Mouse (Mus musculus) ovary, postnatal 36 days (tissue): ENCODE data around the gene Mtus2.

Source experiments
- DNase-seq: peaks from one replicate; pipeline ENCODE4 v3.0.0; 2022; ENCODE audit warnings: low spot score, mixed read lengths

The Mtus2 gene

GRCm38 (mm10) chr5:148181901-148182300 lies 224.8 kb downstream of the Mtus2 start:
- DNase-seq, result no peak

- no peak for DNase-seq
Measured at GRCm38 (mm10) chr5:148185898-148186297, 228.8 kb downstream of the Mtus2 start.

GRCm38 (mm10) chr5:148191416-148191815 lies 234.3 kb downstream of the Mtus2 start:
- no peak for DNase-seq

GRCm38 (mm10) chr5:148211831-148212230 lies 254.7 kb downstream of the Mtus2 start:
- DNase-seq, result no peak

GRCm38 (mm10) chr5:148216786-148217185 lies 259.7 kb downstream of the Mtus2 start:
- DNase-seq, result no peak

- DNase-seq, result no peak
Measured at GRCm38 (mm10) chr5:148222898-148223297, 265.8 kb downstream of the Mtus2 start.

- no peak for DNase-seq
Measured at GRCm38 (mm10) chr5:148224004-148224403, 266.9 kb downstream of the Mtus2 start.

GRCm38 (mm10) chr5:148233714-148234113 lies 276.6 kb downstream of the Mtus2 start:
- DNase-seq, result no peak

GRCm38 (mm10) chr5:148236616-148237015 lies 279.5 kb downstream of the Mtus2 start:
- DNase-seq, result no peak

- no peak for DNase-seq
Measured at GRCm38 (mm10) chr5:148239067-148239466, 281.9 kb downstream of the Mtus2 start.

GRCm38 (mm10) chr5:148239757-148240156 lies 282.6 kb downstream of the Mtus2 start:
- DNase-seq, result no peak

- peak; percentile 53 for DNase-seq
Measured at GRCm38 (mm10) chr5:148241932-148242331, 284.8 kb downstream of the Mtus2 start.

GRCm38 (mm10) chr5:148244471-148244870 lies 287.4 kb downstream of the Mtus2 start:
- DNase-seq, result no peak

- DNase-seq, result no peak
Measured at GRCm38 (mm10) chr5:148245386-148245785, 288.3 kb downstream of the Mtus2 start.

GRCm38 (mm10) chr5:148248236-148248635 lies 291.1 kb downstream of the Mtus2 start:
- no peak for DNase-seq

GRCm38 (mm10) chr5:148251847-148252246 lies 294.7 kb downstream of the Mtus2 start:
- no peak for DNase-seq

GRCm38 (mm10) chr5:148262016-148262415 lies 304.9 kb downstream of the Mtus2 start:
- DNase-seq, result no peak

GRCm38 (mm10) chr5:148264819-148265707 lies 307.9 kb downstream of the Mtus2 start:
- DNase-seq, result peak; percentile 5

- DNase-seq, result no peak
Measured at GRCm38 (mm10) chr5:148266841-148267240, 309.7 kb downstream of the Mtus2 start.

GRCm38 (mm10) chr5:148267446-148267845 lies 310.3 kb downstream of the Mtus2 start:
- no peak for DNase-seq

GRCm38 (mm10) chr5:148272065-148272464 lies 314.9 kb downstream of the Mtus2 start:
- no peak for DNase-seq

GRCm38 (mm10) chr5:148272771-148273170 lies 315.7 kb downstream of the Mtus2 start:
- DNase-seq, result no peak

- DNase-seq, result no peak
Measured at GRCm38 (mm10) chr5:148278233-148278632, 321.1 kb downstream of the Mtus2 start.

- no peak for DNase-seq
Measured at GRCm38 (mm10) chr5:148280321-148280720, 323.2 kb downstream of the Mtus2 start.
